Mouse (Mus musculus) embryonic facial prominence, embryonic 10.5 days (tissue): ENCODE measurements at regions not wholly inside any gene's neighbourhood (a gene's known extent, or its start where the extent isn't known, plus 50 kb on each side); places are given as distances from the start of the nearest gene placed in this dataset.

Source experiments
- DNase-seq: peaks from one replicate; pipeline ENCODE4 v3.0.0-alpha.2; 2017; ENCODE audit warnings: low spot score
- H3K27ac ChIP-seq: fragments of 300-500 bp; sonication (generic); replicated peaks from 2 replicates; pipeline ENCODE4 v1.5.1; 2016; ENCODE audit warnings: mild to moderate bottlenecking
- H3K27me3 ChIP-seq: fragments of 300-500 bp; sonication (generic); replicated peaks from 2 replicates; pipeline ENCODE4 v1.6.1; 2016; ENCODE audit warnings: low read depth, mild to moderate bottlenecking; ENCODE audit not compliant: poor library complexity, severe bottlenecking
- H3K36me3 ChIP-seq: fragments of 300-500 bp; sonication (generic); replicated peaks from 2 replicates; pipeline ENCODE4 v1.6.1; 2016; ENCODE audit warnings: mild to moderate bottlenecking, moderate library complexity
- H3K4me1 ChIP-seq: fragments of 300-500 bp; sonication (generic); 2 replicates; pipeline ENCODE4 v1.6.1; 2016
- H3K4me3 ChIP-seq: fragments of 300-500 bp; sonication (generic); 2 replicates; pipeline ENCODE4 v1.5.1; 2016; ENCODE audit warnings: mild to moderate bottlenecking, moderate library complexity
- H3K9me3 ChIP-seq: fragments of 300-500 bp; sonication (generic); 2 replicates; pipeline ENCODE4 v1.6.1; 2016; ENCODE audit warnings: mild to moderate bottlenecking
- WGBS: fragments of 180-500 bp; shearing (Covaris S2); methylation state at CpG from one replicate; pipeline ENCODE4 v1.1.7; 2016; 5-methylcytosine and 5-hydroxymethylcytosine counted together

- Histone ChIP-seq H3K27me3 (no peaks in the 10 kb centered on the region), H3K9me3 (no peaks in the 10 kb centered on the region), H3K4me1 (peaks cover 4% of the 10 kb centered on the region; the same call in 1 of the 2 replicates), H3K4me3 (no peak overlapping the region), H3K27ac (no peak overlapping the region), H3K36me3 (no peaks in the 10 kb centered on the region)
- DNase-seq: no peak
- 84% methylated on average over 5 of the region's 5 CpGs for WGBS
Observed at GRCm38 (mm10) chr9:83259511-83259910, 113.0 kb upstream of the Hmgn3 start.

DNA sequence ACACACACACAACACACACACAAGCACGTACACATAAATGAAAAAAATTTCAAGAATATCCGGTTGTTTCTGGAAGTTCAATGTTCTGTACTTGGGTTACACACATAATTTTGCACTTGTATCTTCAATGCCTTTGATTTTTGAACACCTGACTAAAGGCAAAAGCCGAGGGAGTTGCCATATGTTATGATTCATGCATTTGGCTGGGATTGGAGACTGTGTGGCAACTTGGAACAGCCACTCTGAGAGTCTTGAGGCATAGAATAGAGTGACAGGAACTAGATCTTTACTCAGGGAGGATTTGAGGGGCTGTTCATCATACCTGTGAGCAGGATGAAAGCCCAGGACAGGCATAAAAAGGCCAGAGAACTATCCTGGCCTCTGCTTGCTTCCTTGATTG, 112.5 kb upstream of the Hmgn3 start:
- H3K36me3 ChIP-seq: no peaks in the 10 kb centered on the region
- no peak overlapping the region for H3K27ac ChIP-seq
- no peak for DNase-seq
- H3K27me3 ChIP-seq: no peaks in the 10 kb centered on the region
- peaks cover 4% of the 10 kb centered on the region; the same call in 1 of the 2 replicates for H3K4me1 ChIP-seq
- no peak overlapping the region for H3K4me3 ChIP-seq
- H3K9me3 ChIP-seq: no peaks in the 10 kb centered on the region
- 85% methylated on average over 3 of the region's 3 CpGs for WGBS

DNA sequence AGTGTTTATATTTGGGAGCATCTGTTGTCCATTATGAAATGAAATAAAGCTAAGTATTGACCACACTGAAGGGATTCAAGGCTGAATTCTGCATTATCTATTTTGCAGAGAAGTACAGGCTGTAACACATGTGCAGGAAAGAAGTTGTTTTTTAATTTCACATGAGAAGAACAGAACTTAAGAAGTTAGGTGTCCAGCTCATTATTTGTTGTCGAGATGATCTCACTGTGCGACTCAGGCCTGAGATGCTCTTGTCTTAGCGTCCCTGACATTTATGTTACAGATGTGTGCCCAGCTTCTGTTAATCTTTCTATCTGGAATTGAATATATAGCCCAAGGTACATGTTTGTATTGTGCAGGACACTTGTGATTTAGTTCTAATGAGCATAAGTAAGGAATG, 112.0 kb upstream of the Hmgn3 start:
- Histone ChIP-seq H3K9me3 (no peaks in the 10 kb centered on the region), H3K27ac (no peak overlapping the region), H3K4me1 (peaks cover 4% of the 10 kb centered on the region; the same call in 1 of the 2 replicates), H3K4me3 (no peak overlapping the region), H3K27me3 (no peaks in the 10 kb centered on the region), H3K36me3 (no peaks in the 10 kb centered on the region)
- no peak for DNase-seq
- WGBS: 92% methylated on average over 3 of the region's 3 CpGs

- H3K27ac ChIP-seq: no peak overlapping the region
- no peak for DNase-seq
- no peak overlapping the region for H3K4me3 ChIP-seq
- H3K36me3 ChIP-seq: no peaks in the 10 kb centered on the region
- 95% methylated on average over 6 of the region's 6 CpGs for WGBS
- H3K27me3 ChIP-seq: no peaks in the 10 kb centered on the region
- H3K9me3 ChIP-seq: no peaks in the 10 kb centered on the region
- H3K4me1 ChIP-seq: no peaks in the 10 kb centered on the region
Observed at GRCm38 (mm10) chr9:83254356-83254755, 107.9 kb upstream of the Hmgn3 start.

GRCm38 (mm10) chr9:83253789-83254188, 107.3 kb upstream of the Hmgn3 start:
- Histone ChIP-seq H3K4me1 (no peaks in the 10 kb centered on the region), H3K27ac (no peak overlapping the region), H3K9me3 (no peaks in the 10 kb centered on the region), H3K36me3 (no peaks in the 10 kb centered on the region), H3K4me3 (no peak overlapping the region), H3K27me3 (no peaks in the 10 kb centered on the region)
- 90% methylated on average over 11 of the region's 11 CpGs for WGBS
- DNase-seq: no peak

GRCm38 (mm10) chr9:83251793-83252192, 105.3 kb upstream of the Hmgn3 start:
- Histone ChIP-seq H3K4me3 (no peak overlapping the region), H3K4me1 (no peaks in the 10 kb centered on the region), H3K27ac (no peak overlapping the region), H3K36me3 (no peaks in the 10 kb centered on the region), H3K27me3 (no peaks in the 10 kb centered on the region), H3K9me3 (no peaks in the 10 kb centered on the region)
- WGBS: 75% methylated on average over 5 of the region's 5 CpGs
- DNase-seq: no peak

DNA sequence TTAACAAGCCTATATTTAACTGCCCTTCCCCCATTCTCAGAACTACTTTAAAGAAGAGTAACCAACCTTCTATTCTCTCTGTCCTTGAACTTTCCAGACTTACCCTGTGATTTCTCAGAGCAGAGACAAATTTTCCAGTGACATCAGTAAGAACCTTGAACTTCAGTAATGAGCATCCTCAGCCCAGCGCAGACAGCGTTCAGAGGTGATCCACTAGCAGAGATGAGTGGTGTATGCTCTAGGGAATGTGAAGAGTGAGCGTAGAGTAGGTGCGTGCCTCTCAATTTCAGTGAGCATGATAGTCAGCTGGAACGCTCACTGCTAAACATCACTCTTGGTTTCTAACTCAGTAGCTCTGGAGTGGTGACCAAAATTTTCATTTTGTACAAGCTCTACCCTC, 103.4 kb upstream of the Hmgn3 start:
- H3K27me3 ChIP-seq: no peaks in the 10 kb centered on the region
- WGBS: 91% methylated on average over 5 of the region's 5 CpGs
- H3K9me3 ChIP-seq: no peaks in the 10 kb centered on the region
- no peak for DNase-seq
- no peaks in the 10 kb centered on the region for H3K4me1 ChIP-seq
- no peaks in the 10 kb centered on the region for H3K36me3 ChIP-seq
- H3K4me3 ChIP-seq: no peak overlapping the region
- no peak overlapping the region for H3K27ac ChIP-seq

- Histone ChIP-seq H3K27ac (no peak overlapping the region), H3K4me1 (no peaks in the 10 kb centered on the region), H3K36me3 (no peaks in the 10 kb centered on the region), H3K27me3 (no peaks in the 10 kb centered on the region), H3K9me3 (no peaks in the 10 kb centered on the region), H3K4me3 (no peak overlapping the region)
- 91% methylated on average over 2 of the region's 2 CpGs for WGBS
- DNase-seq: no peak
Observed at GRCm38 (mm10) chr9:83248164-83248730, 101.8 kb upstream of the Hmgn3 start.

DNA sequence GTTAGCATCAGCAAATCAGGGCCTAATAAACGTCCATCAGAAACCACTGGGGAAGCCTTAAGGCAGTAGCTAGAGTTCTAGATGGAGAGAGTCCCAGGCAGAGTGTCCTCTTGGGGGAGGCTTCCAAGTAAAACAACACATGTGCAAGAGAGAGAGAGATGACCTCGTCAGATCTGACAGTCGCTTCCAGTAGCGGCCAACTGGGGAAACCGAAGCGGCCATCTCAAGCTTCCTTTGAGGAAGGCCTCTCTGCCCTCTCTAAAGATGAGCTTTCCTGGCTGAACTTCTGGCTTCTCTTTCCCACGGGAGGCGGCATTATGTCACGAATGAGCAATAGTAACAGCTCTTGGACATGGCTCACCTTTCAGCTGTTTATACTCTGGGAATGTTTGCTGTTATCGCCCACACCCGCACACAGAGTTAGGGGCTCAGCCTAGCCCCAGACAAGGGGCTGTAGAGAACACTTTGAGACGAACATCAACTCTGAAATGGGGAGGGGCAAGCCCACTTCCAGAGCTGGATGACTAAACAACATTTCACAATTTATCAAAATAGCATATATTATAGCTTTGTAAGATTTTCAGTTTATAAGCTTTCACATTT, 100.7 kb upstream of the Hmgn3 start:
- Histone ChIP-seq H3K36me3 (no peaks in the 10 kb centered on the region), H3K27ac (no peak overlapping the region), H3K27me3 (no peaks in the 10 kb centered on the region), H3K9me3 (no peaks in the 10 kb centered on the region), H3K4me1 (no peaks in the 10 kb centered on the region), H3K4me3 (no peak overlapping the region)
- DNase-seq: no peak
- 70% methylated on average over 12 of the region's 12 CpGs for WGBS

GRCm38 (mm10) chr9:83241119-83241518, 94.6 kb upstream of the Hmgn3 start:
- no peak overlapping the region for H3K4me3 ChIP-seq

GRCm38 (mm10) chr9:83239097-83239496, 92.6 kb upstream of the Hmgn3 start:
- H3K9me3 ChIP-seq: no peaks in the 10 kb centered on the region
- H3K27me3 ChIP-seq: no peaks in the 10 kb centered on the region
- DNase-seq: no peak
- H3K36me3 ChIP-seq: no peaks in the 10 kb centered on the region
- no peak overlapping the region for H3K27ac ChIP-seq
- no peaks in the 10 kb centered on the region for H3K4me1 ChIP-seq
- WGBS: 79% methylated on average over 10 of the region's 10 CpGs
- no peak overlapping the region for H3K4me3 ChIP-seq

More at GRCm38 (mm10) chr9:83241119-83241518, 94.6 kb upstream of the Hmgn3 start:
- 91% methylated on average over 4 of the region's 4 CpGs for WGBS
- Histone ChIP-seq H3K36me3 (no peaks in the 10 kb centered on the region), H3K9me3 (no peaks in the 10 kb centered on the region), H3K4me1 (no peaks in the 10 kb centered on the region), H3K27me3 (no peaks in the 10 kb centered on the region), H3K27ac (no peak overlapping the region)
- no peak for DNase-seq

DNA sequence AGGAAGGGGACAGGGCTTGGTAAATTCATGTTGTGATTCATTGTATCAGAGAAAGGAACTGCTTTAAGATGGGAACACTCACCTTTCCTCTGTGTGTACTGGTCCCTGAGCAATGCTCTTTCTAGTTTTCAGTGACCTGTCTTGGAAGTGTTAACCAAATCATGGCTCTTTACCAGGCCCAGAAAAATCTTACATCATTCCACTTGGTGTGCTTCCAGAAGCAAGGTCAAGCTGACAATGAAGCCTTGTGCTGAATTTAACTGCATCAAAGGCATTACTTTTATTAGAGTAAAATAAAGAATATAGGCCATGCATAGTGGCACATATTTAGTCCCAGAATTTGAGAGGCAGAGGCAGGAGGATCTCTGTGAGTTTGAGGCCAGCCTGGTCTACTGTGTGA, 75.4 kb upstream of the Hmgn3 start:
- H3K9me3 ChIP-seq: no peaks in the 10 kb centered on the region
- H3K27me3 ChIP-seq: no peaks in the 10 kb centered on the region
- no peak overlapping the region for H3K4me3 ChIP-seq
- H3K36me3 ChIP-seq: no peaks in the 10 kb centered on the region
- peaks cover 10% of the 10 kb centered on the region for H3K4me1 ChIP-seq
- H3K27ac ChIP-seq: no peak overlapping the region
- DNase-seq: no peak

DNA sequence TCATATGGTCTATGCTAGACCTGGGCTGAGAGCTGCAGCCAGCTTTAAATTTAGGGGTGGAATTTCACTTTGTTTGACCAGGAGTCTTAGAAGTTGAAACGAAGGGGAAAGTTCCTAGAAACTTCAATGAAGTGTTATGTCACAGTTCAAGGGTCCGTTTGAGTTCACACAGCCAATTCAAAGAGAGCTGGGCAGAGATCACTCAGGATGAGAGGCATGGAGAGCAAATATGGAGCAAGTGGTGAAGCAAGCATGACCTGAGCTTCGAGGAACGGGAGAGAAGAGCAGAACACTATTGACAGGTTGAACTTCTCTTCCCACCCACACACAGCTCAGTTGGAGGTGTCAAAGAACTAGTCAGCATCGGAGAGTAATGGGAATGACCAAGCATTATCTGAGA, 56.1 kb upstream of the Hmgn3 start:
- no peak for DNase-seq
- Histone ChIP-seq H3K4me1 (no peaks in the 10 kb centered on the region), H3K27ac (no peak overlapping the region), H3K4me3 (no peak overlapping the region), H3K36me3 (no peaks in the 10 kb centered on the region), H3K9me3 (no peaks in the 10 kb centered on the region), H3K27me3 (no peaks in the 10 kb centered on the region)
- 83% methylated on average over 5 of the region's 5 CpGs for WGBS
